Mouse (Mus musculus) heart, adult 2 months (tissue): ENCODE data around the gene T.

Experiments used
- CTCF ChIP-seq: fragments of 200-600 bp; IDR thresholded peaks from 2 replicates; pipeline ENCODE4 v1.8.1; 2022; ENCODE audit warnings: antibody characterized with exemption, mild to moderate bottlenecking, moderate library complexity
- EP300 ChIP-seq: fragments of 200-500 bp; IDR thresholded peaks from 2 replicates; pipeline ENCODE4 v1.6.1; 2011; ENCODE audit warnings: low read depth, low read length, control low read depth; ENCODE audit not compliant: insufficient read depth

DNA sequence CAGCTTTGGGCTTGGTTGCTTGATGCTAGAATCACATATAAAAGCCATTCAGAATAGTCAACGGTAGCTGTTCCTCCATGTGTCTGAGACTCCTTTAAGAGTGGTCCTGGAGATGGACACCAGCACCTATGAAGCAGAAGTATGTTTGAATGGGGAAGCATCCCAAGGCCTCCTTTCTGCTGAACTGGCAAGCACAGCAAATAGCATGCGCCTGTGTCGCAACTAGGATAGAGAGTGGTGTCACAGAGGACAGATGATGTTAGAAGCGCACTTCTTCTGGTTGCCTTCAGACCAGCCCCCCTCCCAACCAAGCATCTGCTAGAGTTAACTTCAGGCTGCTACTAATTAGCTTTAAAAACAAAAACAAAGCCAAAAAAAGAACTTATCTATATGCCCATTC, 43.7 kb upstream of the T start:
- TF ChIP-seq CTCF: no peak
- no peak for TF ChIP-seq EP300
